Mouse (Mus musculus) T-helper 1 cell (primary cell): Measurements from ENCODE around the gene Gm9112.
"Not testable (repeated sequence)": the region's sequence is repeated elsewhere in the genome, so short reads cannot be mapped to it uniquely, and the experiment has no call there.

Experiments
- in situ Hi-C: fragments of 300-600 bp; cut with MboI, MseI; formaldehyde crosslinking; loops from one replicate; pipeline ENCODE4 v1.15.1; 2025; ENCODE audit warnings: high pct_unique_total_duplicates

Gene Gm9112

DNA sequence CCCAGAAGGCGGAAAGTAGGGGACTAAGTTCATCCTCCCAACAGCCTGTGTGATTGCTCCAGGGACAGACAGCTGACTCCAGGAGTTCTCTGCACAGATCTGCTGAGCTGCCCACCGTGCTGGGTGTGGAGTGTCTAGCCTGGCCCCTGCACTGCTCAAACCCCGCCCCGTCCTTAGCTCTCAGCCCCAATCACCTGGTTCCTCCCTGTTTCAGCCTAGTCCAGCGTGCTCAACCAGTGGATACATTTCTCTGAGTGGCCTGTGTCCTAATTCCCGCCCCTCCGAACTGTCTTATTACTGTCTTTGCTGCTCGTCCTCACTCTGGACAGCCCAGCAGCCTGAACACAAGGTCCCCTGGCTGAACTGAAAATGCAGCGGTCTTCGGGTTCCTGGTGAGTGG, at the start of gene Gm9112, which contains the start of gene Dmrtc1b:
Gm9112 (minus strand) TSS at position 101 of the 400 bp plus-strand sequence.
Dmrtc1b (plus strand) TSS at position 331 of the 400 bp plus-strand sequence.
- in situ Hi-C loops: not testable (repeated sequence)

DNA sequence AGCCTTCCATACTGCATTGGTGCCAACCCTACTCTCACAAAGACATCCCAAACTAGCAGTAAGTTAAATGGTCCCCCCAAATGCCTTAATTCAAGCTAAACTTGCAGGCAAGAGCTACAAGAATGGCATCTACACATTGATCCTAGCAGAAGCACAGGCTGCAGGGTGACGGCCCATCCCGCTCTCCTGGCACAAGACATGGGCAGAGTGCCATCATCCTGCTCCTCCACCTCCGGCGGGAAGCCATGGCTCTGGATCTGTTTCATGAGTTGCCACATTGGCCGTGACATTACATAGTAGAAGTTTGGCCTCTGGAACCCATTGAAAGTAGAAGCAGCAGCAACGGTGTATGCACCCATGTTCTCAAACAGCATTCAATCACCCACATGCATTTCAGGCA, 16.8 kb upstream of the Gm9112 start:
- in situ Hi-C loops: loop anchor here (5.0 kb wide), 1 partner anchor 153 kb away; no protein-coding TSS in a partner anchor

DNA sequence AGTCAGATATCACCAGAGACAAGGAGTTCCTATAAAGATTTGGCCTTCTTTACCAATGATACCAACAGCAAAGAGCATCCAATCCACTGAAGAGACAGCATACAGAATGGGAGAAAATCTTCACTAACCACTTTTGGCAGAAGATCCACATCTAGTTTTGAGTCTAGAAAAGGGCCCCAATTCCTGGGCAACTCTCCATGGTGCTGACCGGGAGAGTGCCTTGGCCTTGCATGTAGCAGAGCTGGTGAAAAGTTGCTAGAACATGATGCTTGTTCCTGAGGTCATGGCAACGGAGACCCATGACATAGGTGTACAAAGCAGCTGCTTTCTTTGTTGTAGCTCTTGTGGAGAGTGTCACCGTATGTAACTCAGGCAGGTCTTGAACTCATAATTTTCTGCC, 6.8 kb downstream of the Gm9112 start:
- in situ Hi-C loops: not testable (repeated sequence)

DNA sequence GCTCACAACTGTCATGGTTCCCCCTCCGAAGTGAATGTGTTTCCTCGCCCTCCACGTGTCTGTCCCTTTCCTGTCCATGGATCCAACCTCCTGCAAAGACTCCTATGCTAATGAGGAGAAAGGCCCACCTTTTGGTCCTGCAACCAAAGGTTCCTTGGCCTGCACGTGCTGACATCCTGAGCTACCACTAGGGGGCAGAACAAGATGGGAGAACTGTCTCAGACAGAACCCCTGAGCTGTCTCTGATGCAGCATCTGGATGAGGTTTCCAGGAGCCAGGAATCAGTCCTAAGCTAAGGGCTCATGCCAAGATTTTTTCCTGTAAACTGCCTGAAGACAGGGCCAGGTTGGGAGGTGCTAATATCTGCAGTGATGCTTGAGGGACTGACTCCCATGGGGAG, 18.2 kb downstream of the Gm9112 start:
- in situ Hi-C loops: not testable (repeated sequence)

DNA sequence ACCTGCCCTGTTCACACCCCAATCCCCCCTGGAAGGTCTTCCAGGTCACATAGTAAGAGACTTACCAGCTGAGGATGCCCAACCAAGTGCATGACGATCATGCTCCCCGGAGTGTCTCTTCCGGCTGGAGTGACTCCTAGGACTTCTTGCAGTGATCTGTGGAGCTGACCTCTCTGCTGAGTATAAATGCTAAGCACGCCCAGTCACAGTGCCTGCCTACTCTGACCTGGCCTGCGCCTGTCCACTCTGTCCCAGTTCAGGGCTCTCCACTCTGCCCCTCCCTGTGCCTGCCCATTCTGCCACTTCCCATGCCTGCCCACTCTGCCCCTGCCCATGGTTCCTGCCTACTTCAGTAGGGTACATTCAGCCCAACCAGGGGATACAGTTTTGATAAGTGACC, 20.6 kb downstream of the Gm9112 start, which contains the start of gene Gm3880:
Gm3880 (minus strand) TSS at position 101 of the 400 bp plus-strand sequence.
- in situ Hi-C loops: not testable (repeated sequence)

DNA sequence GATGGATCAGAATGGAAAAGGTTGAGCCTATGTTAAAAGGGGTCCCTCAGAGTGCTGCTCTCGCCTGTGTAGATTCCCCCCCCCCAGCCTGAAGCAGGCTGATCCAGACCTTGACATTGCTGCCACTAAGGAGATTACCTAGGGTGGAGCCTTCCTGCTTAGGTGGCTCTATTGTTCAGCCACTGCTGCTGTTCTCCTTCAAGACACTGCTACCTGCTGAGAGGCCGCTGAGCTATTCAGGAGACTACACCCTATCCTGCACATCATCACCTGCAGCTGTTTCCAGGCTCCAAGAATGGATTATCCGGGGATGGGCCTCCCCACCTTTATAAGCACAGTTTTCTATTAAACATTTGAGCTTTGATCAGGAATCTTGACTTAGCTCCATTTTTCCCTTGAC, 22.7 kb downstream of the Gm9112 start:
- in situ Hi-C loops: loop anchor here (5.0 kb wide), 1 partner anchor 248 kb away; no protein-coding TSS in a partner anchor

DNA sequence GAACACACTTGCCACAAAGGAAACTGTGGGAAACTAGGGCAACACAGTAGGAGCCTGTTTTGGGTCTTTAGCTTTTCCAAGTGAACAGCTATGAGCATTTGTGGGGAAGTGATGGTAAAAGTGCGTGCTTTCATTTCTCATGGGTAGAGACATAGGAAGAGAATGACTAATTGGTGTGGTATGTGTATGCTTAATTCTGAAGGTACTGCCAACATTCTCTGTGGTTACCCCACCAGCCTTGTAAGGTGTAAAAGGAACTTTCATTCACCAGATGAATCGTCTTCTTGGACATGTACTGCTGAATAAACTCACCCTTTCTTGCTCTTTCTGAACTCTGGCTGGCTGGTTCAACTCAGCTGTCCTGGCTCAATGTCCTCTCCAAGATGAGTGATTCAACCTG, 40.8 kb downstream of the Gm9112 start:
- in situ Hi-C loops: no loop called here

DNA sequence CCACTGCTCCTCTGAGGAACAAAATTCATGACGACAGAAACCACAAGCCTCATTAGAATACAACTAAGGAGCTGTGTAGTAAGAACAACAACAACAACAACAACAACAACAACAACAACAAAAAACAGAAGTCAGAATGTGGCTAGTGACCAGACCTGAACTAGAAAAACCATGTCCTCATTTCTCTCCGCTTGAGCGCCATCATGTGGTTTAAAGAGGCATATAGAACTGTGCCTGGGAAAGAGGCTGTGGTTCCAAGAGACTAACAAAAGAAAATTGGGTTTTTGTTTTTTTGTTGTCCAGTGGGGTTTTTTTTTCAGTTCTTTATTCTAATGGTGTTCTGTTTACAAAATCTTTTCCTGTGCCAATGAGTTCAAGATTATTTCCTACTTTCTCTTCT, 46.7 kb downstream of the Gm9112 start:
- in situ Hi-C loops: no loop called here
